Mouse (Mus musculus): ENCODE measurements around the gene Mtcl1. TPM values are rescaled to one million over a fixed set of nuclear protein-coding genes. Genes with fewer than 3 reads are reported as not detected.
"Not testable (repeated sequence)": the region's sequence is repeated elsewhere in the genome, so short reads cannot be mapped to it uniquely, and the experiment has no call there.

The Mtcl1 gene
- polyA plus RNA-seq, 1 experiment from 2014 or later: 11.7 TPM

- Histone ChIP-seq H3K9ac (ENCODE audit: low read length) (no peak overlapping the region), H3K27ac (ENCODE audit: low read depth) (no peak overlapping the region), H3K27me3 (replicated peaks; ENCODE audit: control insufficient read depth, insufficient read depth, low read length) (no peaks in the 10 kb centered on the region), H3K4me2 (ENCODE audit: low read length) (no peak overlapping the region), H3K4me1 (replicated peaks; ENCODE audit: control insufficient read depth, insufficient read depth, low read length) (peaks cover 8% of the 10 kb centered on the region), H3K36me3 (ENCODE audit: control insufficient read depth, insufficient read depth, low read length) (peaks cover 9% of the 10 kb centered on the region; the same call in 1 of the 2 replicates), H3K4me3 (ENCODE audit: low read depth, low read length) (no peak overlapping the region), H3K9me3 (ENCODE audit: control insufficient read depth, low read length) (no peaks in the 10 kb centered on the region)
- no peak for ATAC-seq (replicated peaks; ENCODE audit: low FRiP score, low TSS enrichment, low read depth)
- no peak for DNase-seq (ENCODE audit: low spot score)
- WGBS: 81% methylated on average over 8 of the region's 8 CpGs
Measured at GRCm38 (mm10) chr17:66439888-66440287, 9.7 kb downstream of the Mtcl1 start.

GRCm38 (mm10) chr17:66439051-66439753 is 10.3 kb downstream of the Mtcl1 start:
- Histone ChIP-seq H3K9me3 (ENCODE audit: control insufficient read depth, low read length) (no peaks in the 10 kb centered on the region), H3K4me1 (replicated peaks; ENCODE audit: control insufficient read depth, insufficient read depth, low read length) (peaks cover 7% of the 10 kb centered on the region), H3K9ac (ENCODE audit: low read length) (no peak overlapping the region), H3K27ac (ENCODE audit: low read depth) (no peak overlapping the region), H3K4me3 (ENCODE audit: low read depth, low read length) (no peak overlapping the region), H3K4me2 (ENCODE audit: low read length) (no peak overlapping the region), H3K27me3 (replicated peaks; ENCODE audit: control insufficient read depth, insufficient read depth, low read length) (no peaks in the 10 kb centered on the region), H3K36me3 (ENCODE audit: control insufficient read depth, insufficient read depth, low read length) (peaks cover 15% of the 10 kb centered on the region; the same call in 1 of the 2 replicates)
- DNase-seq (ENCODE audit: low spot score) (no peak), ATAC-seq (replicated peaks; ENCODE audit: low FRiP score, low TSS enrichment, low read depth) (no peak)
- WGBS: 29% methylated on average over 11 of the region's 11 CpGs

GRCm38 (mm10) chr17:66438137-66438536 is 11.4 kb downstream of the Mtcl1 start:
- 83% methylated on average over 12 of the region's 12 CpGs for WGBS
- Histone ChIP-seq H3K27ac (ENCODE audit: low read depth) (no peak overlapping the region), H3K4me2 (ENCODE audit: low read length) (no peak overlapping the region), H3K9me3 (ENCODE audit: control insufficient read depth, low read length) (no peaks in the 10 kb centered on the region), H3K36me3 (ENCODE audit: control insufficient read depth, insufficient read depth, low read length) (peaks cover 16% of the 10 kb centered on the region; the same call in 1 of the 2 replicates), H3K27me3 (replicated peaks; ENCODE audit: control insufficient read depth, insufficient read depth, low read length) (no peaks in the 10 kb centered on the region), H3K4me1 (replicated peaks; ENCODE audit: control insufficient read depth, insufficient read depth, low read length) (0 out of 2 replicates have a peak, but pooled peaks cover 3% of the 10 kb centered on the region), H3K4me3 (ENCODE audit: low read depth, low read length) (no peak overlapping the region), H3K9ac (ENCODE audit: low read length) (no peak overlapping the region)
- DNase-seq (ENCODE audit: low spot score) (no peak), ATAC-seq (replicated peaks; ENCODE audit: low FRiP score, low TSS enrichment, low read depth) (no peak)

- DNase-seq (ENCODE audit: low spot score) (no peak), ATAC-seq (replicated peaks; ENCODE audit: low FRiP score, low TSS enrichment, low read depth) (no peak)
- H3K9me3 ChIP-seq (ENCODE audit: control insufficient read depth, low read length): no peaks in the 10 kb centered on the region
- 0 out of 2 replicates have a peak, but pooled peaks cover 3% of the 10 kb centered on the region for H3K4me1 ChIP-seq (replicated peaks; ENCODE audit: control insufficient read depth, insufficient read depth, low read length)
- H3K27me3 ChIP-seq (replicated peaks; ENCODE audit: control insufficient read depth, insufficient read depth, low read length): no peaks in the 10 kb centered on the region
- peaks cover 16% of the 10 kb centered on the region; the same call in 1 of the 2 replicates for H3K36me3 ChIP-seq (ENCODE audit: control insufficient read depth, insufficient read depth, low read length)
- WGBS: 72% methylated on average over 8 of the region's 8 CpGs
- H3K27ac ChIP-seq (ENCODE audit: low read depth): no peak overlapping the region
- H3K4me3 ChIP-seq (ENCODE audit: low read depth, low read length): no peak overlapping the region
- H3K9ac ChIP-seq (ENCODE audit: low read length): no peak overlapping the region
- H3K4me2 ChIP-seq (ENCODE audit: low read length): no peak overlapping the region
Measured at GRCm38 (mm10) chr17:66436811-66437210, 12.7 kb downstream of the Mtcl1 start.

- Histone ChIP-seq H3K27me3 (replicated peaks; ENCODE audit: control insufficient read depth, insufficient read depth, low read length) (no peaks in the 10 kb centered on the region), H3K4me3 (ENCODE audit: low read depth, low read length) (no peak overlapping the region), H3K4me1 (replicated peaks; ENCODE audit: control insufficient read depth, insufficient read depth, low read length) (0 out of 2 replicates have a peak, but pooled peaks cover 3% of the 10 kb centered on the region), H3K4me2 (ENCODE audit: low read length) (no peak overlapping the region), H3K9ac (ENCODE audit: low read length) (no peak overlapping the region), H3K9me3 (ENCODE audit: control insufficient read depth, low read length) (no peaks in the 10 kb centered on the region), H3K27ac (ENCODE audit: low read depth) (no peak overlapping the region), H3K36me3 (ENCODE audit: control insufficient read depth, insufficient read depth, low read length) (peaks cover 16% of the 10 kb centered on the region; the same call in 1 of the 2 replicates)
- no peak for ATAC-seq (replicated peaks; ENCODE audit: low FRiP score, low TSS enrichment, low read depth)
- DNase-seq (ENCODE audit: low spot score): no peak
- 93% methylated on average over 15 of the region's 15 CpGs for WGBS
Measured at GRCm38 (mm10) chr17:66435982-66436381, 13.6 kb downstream of the Mtcl1 start.

- Histone ChIP-seq H3K27ac (ENCODE audit: low read depth) (no peak overlapping the region), H3K9me3 (ENCODE audit: control insufficient read depth, low read length) (no peaks in the 10 kb centered on the region), H3K36me3 (ENCODE audit: control insufficient read depth, insufficient read depth, low read length) (peaks cover 16% of the 10 kb centered on the region; the same call in 1 of the 2 replicates), H3K27me3 (replicated peaks; ENCODE audit: control insufficient read depth, insufficient read depth, low read length) (no peaks in the 10 kb centered on the region), H3K4me3 (ENCODE audit: low read depth, low read length) (no peak overlapping the region), H3K4me1 (replicated peaks; ENCODE audit: control insufficient read depth, insufficient read depth, low read length) (0 out of 2 replicates have a peak, but pooled peaks cover 3% of the 10 kb centered on the region), H3K9ac (ENCODE audit: low read length) (no peak overlapping the region), H3K4me2 (ENCODE audit: low read length) (no peak overlapping the region)
- no peak for DNase-seq (ENCODE audit: low spot score)
- ATAC-seq (replicated peaks; ENCODE audit: low FRiP score, low TSS enrichment, low read depth): no peak
- WGBS: 92% methylated on average over 14 of the region's 14 CpGs
Measured at GRCm38 (mm10) chr17:66435007-66435406, 14.5 kb downstream of the Mtcl1 start.

- WGBS: 93% methylated on average over 7 of the region's 7 CpGs
- no peak for DNase-seq (ENCODE audit: low spot score)
- no peaks in the 10 kb centered on the region for H3K9me3 ChIP-seq (ENCODE audit: control insufficient read depth, low read length)
- no peak overlapping the region for H3K4me2 ChIP-seq (ENCODE audit: low read length)
- H3K27ac ChIP-seq (ENCODE audit: low read depth): no peak overlapping the region
- no peaks in the 10 kb centered on the region for H3K27me3 ChIP-seq (replicated peaks; ENCODE audit: control insufficient read depth, insufficient read depth, low read length)
- no peak overlapping the region for H3K9ac ChIP-seq (ENCODE audit: low read length)
- ATAC-seq (replicated peaks; ENCODE audit: low FRiP score, low TSS enrichment, low read depth): no peak
- peaks cover 16% of the 10 kb centered on the region; the same call in 1 of the 2 replicates for H3K36me3 ChIP-seq (ENCODE audit: control insufficient read depth, insufficient read depth, low read length)
- no peak overlapping the region for H3K4me3 ChIP-seq (ENCODE audit: low read depth, low read length)
- 0 out of 2 replicates have a peak, but pooled peaks cover under 1% of the 10 kb centered on the region for H3K4me1 ChIP-seq (replicated peaks; ENCODE audit: control insufficient read depth, insufficient read depth, low read length)
Measured at GRCm38 (mm10) chr17:66434566-66434965, 15.0 kb downstream of the Mtcl1 start.

GRCm38 (mm10) chr17:66424601-66425000 is 24.9 kb downstream of the Mtcl1 start:
- H3K9me3 ChIP-seq (ENCODE audit: control insufficient read depth, low read length); H3K4me1 ChIP-seq (replicated peaks; ENCODE audit: control insufficient read depth, insufficient read depth, low read length); H3K4me2 ChIP-seq (ENCODE audit: low read length); ATAC-seq (replicated peaks; ENCODE audit: low FRiP score, low TSS enrichment, low read depth); H3K9ac ChIP-seq (ENCODE audit: low read length); DNase-seq (ENCODE audit: low spot score); H3K36me3 ChIP-seq (ENCODE audit: control insufficient read depth, insufficient read depth, low read length); H3K27ac ChIP-seq (ENCODE audit: low read depth); H3K4me3 ChIP-seq (ENCODE audit: low read depth, low read length); H3K27me3 ChIP-seq (replicated peaks; ENCODE audit: control insufficient read depth, insufficient read depth, low read length): not testable (repeated sequence)
- WGBS: 92% methylated on average over 4 of the region's 4 CpGs

GRCm38 (mm10) chr17:66419421-66419820 is 30.1 kb downstream of the Mtcl1 start:
- Histone ChIP-seq H3K4me2 (ENCODE audit: low read length) (no peak overlapping the region), H3K4me1 (replicated peaks; ENCODE audit: control insufficient read depth, insufficient read depth, low read length) (peaks cover 23% of the 10 kb centered on the region), H3K36me3 (ENCODE audit: control insufficient read depth, insufficient read depth, low read length) (peaks cover 6% of the 10 kb centered on the region), H3K27me3 (replicated peaks; ENCODE audit: control insufficient read depth, insufficient read depth, low read length) (0 out of 2 replicates have a peak, but pooled peaks cover 3% of the 10 kb centered on the region), H3K9ac (ENCODE audit: low read length) (no peak overlapping the region), H3K9me3 (ENCODE audit: control insufficient read depth, low read length) (no peaks in the 10 kb centered on the region), H3K27ac (ENCODE audit: low read depth) (no peak overlapping the region), H3K4me3 (ENCODE audit: low read depth, low read length) (no peak overlapping the region)
- WGBS: 47% methylated on average over 8 of the region's 8 CpGs
- ATAC-seq (replicated peaks; ENCODE audit: low FRiP score, low TSS enrichment, low read depth) (0 out of 2 replicates have a peak, but pooled peaks have one; percentile 10), DNase-seq (ENCODE audit: low spot score) (no peak)

Measured in intestine, embryonic 14.5 days (tissue).